Mouse (Mus musculus) limb, embryonic 15.5 days (tissue): ENCODE data around the gene Ptprt. TPM values are rescaled to one million over a fixed set of nuclear protein-coding genes. Genes with fewer than 3 reads are reported as not detected.
A peak's percentile ranks its signal among the peaks of the same experiment; 100 is the strongest.

Experiments used
- ATAC-seq: fragments of 200-750 bp; cut with Nextera tagmentation; 2 replicates; pipeline ENCODE4 v1.8.0; 2017; ENCODE audit warnings: low read depth, moderate TSS enrichment; ENCODE audit not compliant: insufficient number of reproducible peaks, low FRiP score, low TSS enrichment
- H3K27ac ChIP-seq: fragments of 300-500 bp; sonication (generic); 2 replicates; pipeline ENCODE4 v1.5.1; 2015; ENCODE audit warnings: moderate library complexity, mild to moderate bottlenecking, inconsistent platforms
- H3K27me3 ChIP-seq: fragments of 300-500 bp; sonication (generic); 2 replicates; pipeline ENCODE4 v1.6.1; 2015; ENCODE audit warnings: inconsistent platforms
- H3K36me3 ChIP-seq: fragments of 300-500 bp; sonication (generic); 2 replicates; pipeline ENCODE4 v1.6.1; 2015; ENCODE audit warnings: inconsistent platforms
- H3K4me1 ChIP-seq: fragments of 300-500 bp; sonication (generic); 2 replicates; pipeline ENCODE4 v1.6.1; 2015; ENCODE audit warnings: inconsistent platforms
- H3K4me2 ChIP-seq: fragments of 300-500 bp; sonication (generic); 2 replicates; pipeline ENCODE4 v1.6.1; 2015; ENCODE audit warnings: mild to moderate bottlenecking, inconsistent platforms
- H3K4me3 ChIP-seq: fragments of 300-500 bp; sonication (generic); 2 replicates; pipeline ENCODE4 v1.5.1; 2015; ENCODE audit warnings: mild to moderate bottlenecking, inconsistent platforms
- H3K9ac ChIP-seq: fragments of 300-500 bp; sonication (generic); 2 replicates; pipeline ENCODE4 v1.6.1; 2015; ENCODE audit warnings: inconsistent platforms
- H3K9me3 ChIP-seq: fragments of 300-500 bp; sonication (generic); 2 replicates; pipeline ENCODE4 v1.6.1; 2016; ENCODE audit warnings: inconsistent platforms
- WGBS: fragments of 180-500 bp; shearing (Covaris S2); methylation state at CpG from one replicate; pipeline ENCODE4 v1.1.7; 2015; 5-methylcytosine and 5-hydroxymethylcytosine counted together
- polyA plus RNA-seq: library from polyadenylated mRNA; unstranded; fragments of >200 nt; fragmentation: Nextera tagmentation; extraction: Ambion mirVana; gene quantifications from 2 replicates; pipeline ENCODE4 v1.2.1, GENCODE M21; 2015

Ptprt gene
- polyA plus RNA-seq, 1 experiment from 2014 or later: 1.9 TPM

DNA sequence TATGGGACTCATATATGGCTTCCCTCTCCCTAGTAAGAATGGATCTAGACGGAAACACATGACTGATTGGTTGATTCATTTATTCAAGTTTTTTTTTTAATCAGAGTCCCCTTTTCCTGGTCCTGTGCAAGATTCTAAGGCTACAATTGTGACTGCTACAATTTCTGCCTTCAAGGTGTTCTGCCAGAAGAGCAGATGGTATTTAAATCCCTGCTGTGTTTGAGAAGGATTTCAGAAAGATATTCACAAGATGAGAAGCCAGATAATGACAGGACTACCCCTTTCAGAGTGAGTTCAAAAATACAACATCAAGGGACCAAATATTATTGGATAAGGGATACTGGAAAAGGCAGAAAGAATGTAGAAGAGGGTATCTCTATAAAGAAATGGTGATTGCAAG is 802.6 kb downstream of the Ptprt start:
- no peaks in the 10 kb centered on the region for H3K4me1 ChIP-seq
- H3K9me3 ChIP-seq: no peaks in the 10 kb centered on the region
- WGBS: 62% methylated on average over 1 of the region's 1 CpGs
- no peak for ATAC-seq
- H3K27me3 ChIP-seq: no peaks in the 10 kb centered on the region
- no peaks in the 10 kb centered on the region for H3K36me3 ChIP-seq
- H3K27ac ChIP-seq: no peak overlapping the region
- H3K9ac ChIP-seq: no peak overlapping the region
- H3K4me3 ChIP-seq: no peak overlapping the region
- H3K4me2 ChIP-seq: no peak overlapping the region

DNA sequence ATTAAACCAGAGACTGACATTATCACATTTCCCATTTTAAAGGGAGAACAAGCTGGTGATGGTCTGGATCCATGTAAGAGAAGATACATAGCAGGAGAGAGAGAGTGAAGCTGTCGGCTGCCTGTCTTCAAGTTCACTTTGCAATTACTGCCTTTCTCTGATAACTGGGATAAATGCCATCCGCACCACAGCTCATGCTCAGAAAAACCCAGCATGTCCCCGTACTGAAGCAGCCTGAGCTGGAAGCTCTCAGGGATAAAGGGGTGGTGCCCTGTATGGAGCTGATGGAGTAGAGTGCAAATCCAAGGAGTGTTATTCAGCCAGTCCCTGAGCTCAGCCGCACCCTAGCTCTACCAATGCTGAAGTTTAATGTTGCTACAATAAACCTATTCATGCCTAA is 825.9 kb downstream of the Ptprt start:
- H3K4me1 ChIP-seq: no peaks in the 10 kb centered on the region
- no peaks in the 10 kb centered on the region for H3K36me3 ChIP-seq
- ATAC-seq: no peak
- no peak overlapping the region for H3K9ac ChIP-seq
- H3K27ac ChIP-seq: no peak overlapping the region
- H3K9me3 ChIP-seq: no peaks in the 10 kb centered on the region
- H3K4me2 ChIP-seq: no peak overlapping the region
- no peak overlapping the region for H3K4me3 ChIP-seq
- no peaks in the 10 kb centered on the region for H3K27me3 ChIP-seq
- 83% methylated on average over 4 of the region's 4 CpGs for WGBS

DNA sequence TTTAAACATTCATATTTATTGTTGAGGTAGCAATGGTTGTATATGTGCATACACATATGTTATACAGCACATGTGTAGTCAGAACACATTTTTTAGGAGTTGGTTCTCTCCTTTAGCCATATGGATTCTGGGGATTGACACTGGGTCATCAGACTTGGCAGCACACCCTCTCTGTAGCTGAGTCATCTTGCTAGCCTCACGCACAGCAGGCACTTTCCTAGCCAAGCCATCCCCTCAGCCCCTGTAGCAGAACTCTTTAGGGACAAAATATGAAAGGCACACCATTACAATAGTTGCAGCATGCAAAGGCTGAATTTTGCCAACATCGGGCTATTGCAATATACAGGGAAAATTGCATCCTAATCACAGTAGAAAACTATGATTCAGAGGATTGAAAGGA is 827.1 kb downstream of the Ptprt start:
- Histone ChIP-seq H3K4me3 (no peak overlapping the region), H3K9ac (no peak overlapping the region), H3K27ac (no peak overlapping the region), H3K27me3 (no peaks in the 10 kb centered on the region), H3K9me3 (no peaks in the 10 kb centered on the region), H3K4me2 (no peak overlapping the region), H3K36me3 (no peaks in the 10 kb centered on the region), H3K4me1 (no peaks in the 10 kb centered on the region)
- no peak for ATAC-seq
- 77% methylated on average over 2 of the region's 2 CpGs for WGBS

- no peak for ATAC-seq
- H3K36me3 ChIP-seq: no peaks in the 10 kb centered on the region
- H3K27ac ChIP-seq: no peak overlapping the region
- H3K4me2 ChIP-seq: no peak overlapping the region
- no peaks in the 10 kb centered on the region for H3K27me3 ChIP-seq
- no peak overlapping the region for H3K9ac ChIP-seq
- no peak overlapping the region for H3K4me3 ChIP-seq
- 83% methylated on average over 1 of the region's 1 CpGs for WGBS
- peaks cover under 1% of the 10 kb centered on the region; the same call in 1 of the 2 replicates for H3K4me1 ChIP-seq
- H3K9me3 ChIP-seq: no peaks in the 10 kb centered on the region
Observed at GRCm38 (mm10) chr2:161813326-161813725, 847.6 kb downstream of the Ptprt start.

GRCm38 (mm10) chr2:161808086-161808801 is 852.7 kb downstream of the Ptprt start:
- H3K27ac ChIP-seq: no peak overlapping the region
- no peak overlapping the region for H3K9ac ChIP-seq
- WGBS: 55% methylated on average over 9 of the region's 9 CpGs
- peaks cover 8% of the 10 kb centered on the region; the same call in 1 of the 2 replicates for H3K4me1 ChIP-seq
- no peaks in the 10 kb centered on the region for H3K36me3 ChIP-seq
- H3K9me3 ChIP-seq: no peaks in the 10 kb centered on the region
- H3K4me3 ChIP-seq: no peak overlapping the region
- no peak for ATAC-seq
- no peaks in the 10 kb centered on the region for H3K27me3 ChIP-seq
- H3K4me2 ChIP-seq: no peak overlapping the region

- H3K36me3 ChIP-seq: no peaks in the 10 kb centered on the region
- peaks cover 8% of the 10 kb centered on the region; the same call in 1 of the 2 replicates for H3K4me1 ChIP-seq
- no peak overlapping the region for H3K9ac ChIP-seq
- H3K27me3 ChIP-seq: no peaks in the 10 kb centered on the region
- H3K9me3 ChIP-seq: no peaks in the 10 kb centered on the region
- ATAC-seq: 0 out of 2 replicates have a peak, but pooled peaks have one; percentile 40
- H3K4me3 ChIP-seq: no peak overlapping the region
- H3K4me2 ChIP-seq: no peak overlapping the region
- no peak overlapping the region for H3K27ac ChIP-seq
- WGBS: 49% methylated on average over 8 of the region's 8 CpGs
Observed at GRCm38 (mm10) chr2:161806287-161807007, 854.5 kb downstream of the Ptprt start.

GRCm38 (mm10) chr2:161799946-161800345 is 861.0 kb downstream of the Ptprt start:
- no peak overlapping the region for H3K4me2 ChIP-seq
- H3K4me1 ChIP-seq: no peaks in the 10 kb centered on the region
- H3K27me3 ChIP-seq: no peaks in the 10 kb centered on the region
- H3K4me3 ChIP-seq: no peak overlapping the region
- no peak for ATAC-seq
- H3K36me3 ChIP-seq: no peaks in the 10 kb centered on the region
- 78% methylated on average over 6 of the region's 6 CpGs for WGBS
- no peaks in the 10 kb centered on the region for H3K9me3 ChIP-seq
- no peak overlapping the region for H3K27ac ChIP-seq
- no peak overlapping the region for H3K9ac ChIP-seq

DNA sequence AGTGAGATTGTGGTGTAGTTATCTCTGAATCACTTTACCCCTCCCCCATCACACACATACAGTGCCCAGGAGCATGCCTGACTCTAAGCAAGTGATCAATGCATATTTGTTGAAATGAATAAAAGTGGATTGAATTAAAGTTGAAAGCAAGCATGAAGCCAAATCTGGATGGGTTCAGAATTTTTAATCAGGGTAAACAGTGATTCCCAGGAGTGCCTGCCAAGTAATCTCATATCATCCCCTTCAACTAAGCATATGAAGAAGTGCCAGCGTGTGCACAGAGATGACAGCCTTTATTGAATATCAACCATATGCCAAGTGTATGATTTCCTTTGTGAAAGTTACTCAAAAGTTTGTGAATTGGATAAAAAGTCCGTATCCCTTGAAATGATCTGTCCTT is 893.4 kb downstream of the Ptprt start:
- Histone ChIP-seq H3K27ac (no peak overlapping the region), H3K4me2 (no peak overlapping the region), H3K4me3 (no peak overlapping the region), H3K9ac (no peak overlapping the region), H3K36me3 (no peaks in the 10 kb centered on the region), H3K9me3 (no peaks in the 10 kb centered on the region), H3K4me1 (no peaks in the 10 kb centered on the region), H3K27me3 (no peaks in the 10 kb centered on the region)
- no peak for ATAC-seq
- 79% methylated on average over 2 of the region's 2 CpGs for WGBS

GRCm38 (mm10) chr2:161713024-161713423 is 947.9 kb downstream of the Ptprt start:
- 30% methylated on average over 4 of the region's 4 CpGs for WGBS
- H3K9me3 ChIP-seq: no peaks in the 10 kb centered on the region
- no peak overlapping the region for H3K4me2 ChIP-seq
- no peak overlapping the region for H3K27ac ChIP-seq
- H3K9ac ChIP-seq: no peak overlapping the region
- no peaks in the 10 kb centered on the region for H3K27me3 ChIP-seq
- no peak overlapping the region for H3K4me3 ChIP-seq
- no peaks in the 10 kb centered on the region for H3K36me3 ChIP-seq
- no peaks in the 10 kb centered on the region for H3K4me1 ChIP-seq
- no peak for ATAC-seq

GRCm38 (mm10) chr2:161709316-161709715 is 951.6 kb downstream of the Ptprt start:
- H3K36me3 ChIP-seq: no peaks in the 10 kb centered on the region
- no peaks in the 10 kb centered on the region for H3K9me3 ChIP-seq
- H3K4me3 ChIP-seq: no peak overlapping the region
- no peak for ATAC-seq
- H3K4me1 ChIP-seq: 0 out of 2 replicates have a peak, but pooled peaks cover 7% of the 10 kb centered on the region
- H3K27me3 ChIP-seq: no peaks in the 10 kb centered on the region
- no peak overlapping the region for H3K9ac ChIP-seq
- no peak overlapping the region for H3K4me2 ChIP-seq
- 70% methylated on average over 5 of the region's 5 CpGs for WGBS
- H3K27ac ChIP-seq: no peak overlapping the region

- no peak overlapping the region for H3K27ac ChIP-seq
- ATAC-seq: no peak
- no peak overlapping the region for H3K4me3 ChIP-seq
- H3K4me2 ChIP-seq: no peak overlapping the region
- WGBS: 87% methylated on average over 7 of the region's 7 CpGs
- no peaks in the 10 kb centered on the region for H3K36me3 ChIP-seq
- H3K9me3 ChIP-seq: no peaks in the 10 kb centered on the region
- H3K4me1 ChIP-seq: 0 out of 2 replicates have a peak, but pooled peaks cover 7% of the 10 kb centered on the region
- H3K27me3 ChIP-seq: no peaks in the 10 kb centered on the region
- H3K9ac ChIP-seq: no peak overlapping the region
Observed at GRCm38 (mm10) chr2:161706386-161706915, 954.5 kb downstream of the Ptprt start.

GRCm38 (mm10) chr2:161704811-161705210 is 956.1 kb downstream of the Ptprt start:
- Histone ChIP-seq H3K27me3 (no peaks in the 10 kb centered on the region), H3K9ac (no peak overlapping the region), H3K27ac (no peak overlapping the region), H3K36me3 (no peaks in the 10 kb centered on the region), H3K9me3 (no peaks in the 10 kb centered on the region), H3K4me2 (no peak overlapping the region), H3K4me1 (0 out of 2 replicates have a peak, but pooled peaks cover 7% of the 10 kb centered on the region), H3K4me3 (no peak overlapping the region)
- WGBS: 53% methylated on average over 8 of the region's 8 CpGs
- ATAC-seq: no peak
